Mouse (Mus musculus) liver, adult 2 months (tissue): ENCODE measurements at regions not wholly inside any gene's neighbourhood (a gene's known extent, or its start where the extent isn't known, plus 50 kb on each side); places are given as distances from the start of the nearest gene placed in this dataset.

ENCODE experiments used
- CTCF ChIP-seq: fragments of 200-500 bp; IDR thresholded peaks from 2 replicates; pipeline ENCODE4 v1.5.1; 2011; ENCODE audit warnings: low read depth, low read length, control low read depth
- POLR2A ChIP-seq: fragments of 200-500 bp; IDR thresholded peaks from 2 replicates; pipeline ENCODE4 v1.6.1; 2011; ENCODE audit warnings: low read length, control low read depth; ENCODE audit not compliant: insufficient read depth; ENCODE audit errors: extremely low read depth

- TF ChIP-seq CTCF (no peak), POLR2A (no peak)
Observed at GRCm38 (mm10) chr1:88799789-88800188, 97.8 kb upstream of the Arl4c start.
